Mouse (Mus musculus): ENCODE measurements around the gene Vmn1r201. TPM values are rescaled to one million over a fixed set of nuclear protein-coding genes. Genes with fewer than 3 reads are reported as not detected.

Gene Vmn1r201
- total RNA-seq (2021) (not detected), polyA plus RNA-seq (2012; rRNA removed) (not detected in 2 replicates)
- long read RNA-seq, result 0 reads

- no peak for DNase-seq
Measured at GRCm38 (mm10) chr13:22471623-22472022, at the start of gene Vmn1r201. TSS of gene Vmn1r201 (plus strand) at chr13:22471923.

GRCm38 (mm10) chr13:22455145-22455544, 16.6 kb upstream of the Vmn1r201 start:
- no peak for DNase-seq

GRCm38 (mm10) chr13:22502431-22502830, 30.7 kb downstream of the Vmn1r201 start:
- DNase-seq, result no peak

- no peak for DNase-seq
Measured at GRCm38 (mm10) chr13:22505281-22505680, 33.6 kb downstream of the Vmn1r201 start, which contains the start of gene Vmn1r202. TSS of gene Vmn1r202 (minus strand) at chr13:22505381.

GRCm38 (mm10) chr13:22517814-22518213, 46.1 kb downstream of the Vmn1r201 start, which contains the start of gene Vmn1r203:
TSS of gene Vmn1r203 (plus strand) at chr13:22518114.
- no peak for DNase-seq

Other genes with a start within 250 kb of the Vmn1r201 start
- gene Vmn1r193, start 248.8 kb upstream of the Vmn1r201 start, total RNA-seq (2021), result not detected
- not detected in 2 replicates for gene Vmn1r193, start 248.8 kb upstream of the Vmn1r201 start, polyA plus RNA-seq (2012; rRNA removed)
- not detected for gene Vmn1r194, start 227.7 kb upstream of the Vmn1r201 start, total RNA-seq (2021)
- gene Vmn1r194, start 227.7 kb upstream of the Vmn1r201 start, polyA plus RNA-seq (2012; rRNA removed), result not detected in 2 replicates
- not detected for gene Vmn1r195, start 201.4 kb upstream of the Vmn1r201 start, total RNA-seq (2021)
- not detected in 2 replicates for gene Vmn1r195, start 201.4 kb upstream of the Vmn1r201 start, polyA plus RNA-seq (2012; rRNA removed)
- gene Vmn1r196, start 182.0 kb upstream of the Vmn1r201 start, total RNA-seq (2021), result not detected
- gene Vmn1r196, start 182.0 kb upstream of the Vmn1r201 start, polyA plus RNA-seq (2012; rRNA removed), result not detected in 2 replicates
- not detected for gene Vmn1r197, start 147.3 kb upstream of the Vmn1r201 start, total RNA-seq (2021)
- gene Vmn1r197, start 147.3 kb upstream of the Vmn1r201 start, polyA plus RNA-seq (2012; rRNA removed), result not detected in 2 replicates
- not detected for gene Vmn1r198, start 121.6 kb upstream of the Vmn1r201 start, total RNA-seq (2021)
- gene Vmn1r198, start 121.6 kb upstream of the Vmn1r201 start, polyA plus RNA-seq (2012; rRNA removed), result not detected in 2 replicates
- gene Vmn1r199, start 92.1 kb upstream of the Vmn1r201 start, total RNA-seq (2021), result not detected
- not detected in 2 replicates for gene Vmn1r199, start 92.1 kb upstream of the Vmn1r201 start, polyA plus RNA-seq (2012; rRNA removed)
- not detected for gene Vmn1r200, start 81.5 kb upstream of the Vmn1r201 start, total RNA-seq (2021)
- not detected in 2 replicates for gene Vmn1r200, start 81.5 kb upstream of the Vmn1r201 start, polyA plus RNA-seq (2012; rRNA removed)
- gene Vmn1r202, start 33.5 kb downstream of the Vmn1r201 start, total RNA-seq (2021), result not detected
- gene Vmn1r202, start 33.5 kb downstream of the Vmn1r201 start, polyA plus RNA-seq (2012; rRNA removed), result not detected in 2 replicates
- not detected for gene Vmn1r203, start 46.2 kb downstream of the Vmn1r201 start, total RNA-seq (2021)
- not detected in 2 replicates for gene Vmn1r203, start 46.2 kb downstream of the Vmn1r201 start, polyA plus RNA-seq (2012; rRNA removed)
- not detected for gene Vmn1r204, start 81.3 kb downstream of the Vmn1r201 start, total RNA-seq (2021)
- gene Vmn1r204, start 81.3 kb downstream of the Vmn1r201 start, polyA plus RNA-seq (2012; rRNA removed), result not detected in 2 replicates
- not detected for gene Vmn1r205, start 121.1 kb downstream of the Vmn1r201 start, total RNA-seq (2021)
- gene Vmn1r205, start 121.1 kb downstream of the Vmn1r201 start, polyA plus RNA-seq (2012; rRNA removed), result not detected in 2 replicates
- gene Vmn1r206, start 152.3 kb downstream of the Vmn1r201 start, total RNA-seq (2021), result not detected
- gene Vmn1r206, start 152.3 kb downstream of the Vmn1r201 start, polyA plus RNA-seq (2012; rRNA removed), result not detected in 2 replicates

Data from adrenal gland, adult 2 months (tissue).